Mouse (Mus musculus) MEL (cell line): ENCODE data around the gene Kcng4.

Experiments used
- CHD1 ChIP-seq: IDR thresholded peaks from 2 replicates; pipeline ENCODE4 v1.6.1; 2012; ENCODE audit warnings: low read depth, mild to moderate bottlenecking, inconsistent platforms, low read length, improper control_type of control experiment
- CTCF ChIP-seq, 3 experiments: IDR thresholded peaks in 2 of 3; conservative IDR thresholded peaks in 1 of 3; 2 replicates each; pipeline ENCODE4 v1.5.1; 2011 to 2012; ENCODE audit warnings: low read length in 3 of 3, low read depth in 2 of 3, mild to moderate bottlenecking in 2 of 3, improper control_type of control experiment in 1 of 3, inconsistent platforms in 1 of 3, mixed read lengths in 1 of 3, moderate library complexity in 1 of 3; ENCODE audit not compliant: control insufficient read depth in 1 of 3, insufficient read depth in 1 of 3, poor library complexity in 1 of 3, severe bottlenecking in 1 of 3
- HCFC1 ChIP-seq: IDR thresholded peaks from 2 replicates; pipeline ENCODE4 v1.6.1; 2012; ENCODE audit warnings: low read depth, mild to moderate bottlenecking, inconsistent platforms, low read length, improper control_type of control experiment, moderate library complexity
- USF2 ChIP-seq, 2 experiments: IDR thresholded peaks; 2 replicates each; pipeline ENCODE4 v1.6.1; 2011 to 2012; ENCODE audit warnings: improper control_type of control experiment in 2 of 2, low read length in 2 of 2, borderline replicate concordance in 1 of 2, inconsistent platforms in 1 of 2, low read depth in 1 of 2, mild to moderate bottlenecking in 1 of 2; ENCODE audit not compliant: insufficient read depth in 1 of 2
- ZC3H11A ChIP-seq: IDR thresholded peaks from 2 replicates; pipeline ENCODE4 v1.6.1; 2012; ENCODE audit warnings: low read depth, mild to moderate bottlenecking, inconsistent platforms, low read length, improper control_type of control experiment

- TF ChIP-seq CTCF (IDR thresholded peaks at IDR 0.05 in 2 of 3, conservative IDR thresholded peaks at IDR 0.05 in 1 of 3; ENCODE audit: control insufficient read depth in 1 of 3, insufficient read depth in 1 of 3, low read depth in 2 of 3, low read length in 3 of 3, poor library complexity in 1 of 3, severe bottlenecking in 1 of 3), result no peak
- TF ChIP-seq CHD1, result no peak
- TF ChIP-seq ZC3H11A, result no peak
- TF ChIP-seq HCFC1, result no peak
- no peak for TF ChIP-seq USF2 (IDR thresholded peaks at IDR 0.05; ENCODE audit: borderline replicate concordance in 1 of 2, insufficient read depth in 1 of 2, low read depth in 1 of 2, low read length in 2 of 2)
These were observed 40.0 kb upstream of the Kcng4 start for GRCm38 (mm10) chr8:119675457-119675856.
